Mouse (Mus musculus) forebrain, embryonic 13.5 days (tissue): Measurements from ENCODE around the gene Sec23ip. TPM values are rescaled to one million over a fixed set of nuclear protein-coding genes. Genes with fewer than 3 reads are reported as not detected.
"Not testable (repeated sequence)": the region's sequence is repeated elsewhere in the genome, so short reads cannot be mapped to it uniquely, and the experiment has no call there.

Experiments
- ATAC-seq: fragments of 200-750 bp; cut with Nextera tagmentation; 2 replicates; pipeline ENCODE4 v1.8.0; 2017
- H3K27ac ChIP-seq: fragments of 300-500 bp; sonication (generic); 2 replicates; pipeline ENCODE4 v1.5.1; 2015; ENCODE audit warnings: inconsistent platforms, mild to moderate bottlenecking, moderate library complexity
- H3K27me3 ChIP-seq: fragments of 300-500 bp; sonication (generic); 2 replicates; pipeline ENCODE4 v1.6.1; 2015; ENCODE audit warnings: mild to moderate bottlenecking, inconsistent platforms
- H3K36me3 ChIP-seq: fragments of 300-500 bp; sonication (generic); 2 replicates; pipeline ENCODE4 v1.6.1; 2015; ENCODE audit warnings: mild to moderate bottlenecking, inconsistent platforms; ENCODE audit not compliant: poor library complexity, severe bottlenecking
- H3K4me1 ChIP-seq: fragments of 300-500 bp; sonication (generic); 2 replicates; pipeline ENCODE4 v1.6.1; 2015; ENCODE audit warnings: inconsistent platforms
- H3K4me2 ChIP-seq: fragments of 300-500 bp; sonication (generic); 2 replicates; pipeline ENCODE4 v1.6.1; 2015; ENCODE audit warnings: inconsistent platforms, mild to moderate bottlenecking, moderate library complexity
- H3K4me3 ChIP-seq: fragments of 300-500 bp; sonication (generic); 2 replicates; pipeline ENCODE4 v1.5.1; 2015; ENCODE audit warnings: mild to moderate bottlenecking, inconsistent platforms
- H3K9ac ChIP-seq: fragments of 300-500 bp; sonication (generic); 2 replicates; pipeline ENCODE4 v1.6.1; 2015; ENCODE audit warnings: mild to moderate bottlenecking, inconsistent platforms
- H3K9me3 ChIP-seq: fragments of 300-500 bp; sonication (generic); replicated peaks from 2 replicates; pipeline ENCODE4 v1.6.1; 2016; ENCODE audit warnings: inconsistent platforms
- WGBS: fragments of 180-500 bp; shearing (Covaris S2); methylation state at CpG from one replicate; pipeline ENCODE4 v1.1.7; 2015; 5-methylcytosine and 5-hydroxymethylcytosine counted together
- polyA plus RNA-seq: library from polyadenylated mRNA; unstranded; fragments of >200 nt; fragmentation: Nextera tagmentation; extraction: Ambion mirVana; gene quantifications from 2 replicates; pipeline ENCODE4 v1.2.1, GENCODE M21; 2015

Gene Sec23ip
- polyA plus RNA-seq = 40.1 and 41.9 TPM in 2 replicates

DNA sequence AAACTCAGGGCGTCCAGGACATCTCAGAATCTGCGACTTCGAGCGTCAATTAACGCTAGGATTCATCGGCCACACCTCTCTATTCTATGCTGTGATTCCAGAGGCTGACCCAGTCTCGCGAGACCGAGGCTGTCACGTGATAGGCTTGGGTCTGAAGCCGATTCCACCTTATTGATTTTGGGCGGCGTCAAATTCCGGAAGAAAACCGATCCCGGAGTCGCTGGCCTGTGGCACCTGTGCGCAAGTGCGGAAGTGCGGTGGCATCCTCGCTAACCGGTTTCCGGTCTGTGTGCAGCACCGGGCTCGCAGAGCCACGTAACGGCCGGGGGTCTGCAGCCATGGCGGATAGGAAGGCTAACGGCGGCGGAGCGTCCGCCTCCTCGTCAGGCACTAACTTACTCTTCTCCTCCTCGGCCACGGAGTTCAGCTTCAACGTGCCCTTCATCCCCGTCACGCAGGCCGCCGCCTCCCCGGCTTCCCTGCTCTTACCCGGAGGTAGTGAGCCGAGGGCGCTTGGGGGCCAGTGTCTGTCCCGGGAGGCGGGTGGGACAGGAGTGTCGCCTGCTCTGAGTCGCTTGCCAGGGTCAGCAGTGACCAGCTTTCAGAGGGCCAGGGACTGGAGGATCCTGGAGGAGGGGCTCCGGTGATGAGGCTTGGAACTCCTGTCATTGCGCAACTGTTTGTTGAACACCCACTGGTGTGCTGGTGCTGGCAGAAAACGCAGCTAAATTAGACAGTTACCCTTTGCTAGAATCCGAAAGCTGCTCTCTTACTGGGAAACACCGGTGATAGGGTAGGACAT, at the start of gene Sec23ip:
TSS of gene Sec23ip (plus strand) at position 260 of the 802 bp plus-strand sequence.
- peak within 1 kb of the TSS; percentile 96 for H3K4me3 ChIP-seq
- H3K27me3 ChIP-seq = peaks cover 9% of the 10 kb centered on the region; the same call in 1 of the 2 replicates
- under 1% methylated on average over 55 of the region's 55 CpGs for WGBS
- no peaks in the 10 kb centered on the region for H3K9me3 ChIP-seq
- peak; percentile 91 for ATAC-seq
- H3K36me3 ChIP-seq = peaks cover under 1% of the 10 kb centered on the region; the same call in 1 of the 2 replicates
- H3K4me1 ChIP-seq = peaks cover 42% of the 10 kb centered on the region
- H3K9ac ChIP-seq = peak within 1 kb of the TSS; percentile 90
- 0 out of 2 replicates have a peak within 1 kb of the TSS, but pooled peaks have one; percentile 8 for H3K27ac ChIP-seq
- H3K4me2 ChIP-seq = peak within 1 kb of the TSS; percentile 96

DNA sequence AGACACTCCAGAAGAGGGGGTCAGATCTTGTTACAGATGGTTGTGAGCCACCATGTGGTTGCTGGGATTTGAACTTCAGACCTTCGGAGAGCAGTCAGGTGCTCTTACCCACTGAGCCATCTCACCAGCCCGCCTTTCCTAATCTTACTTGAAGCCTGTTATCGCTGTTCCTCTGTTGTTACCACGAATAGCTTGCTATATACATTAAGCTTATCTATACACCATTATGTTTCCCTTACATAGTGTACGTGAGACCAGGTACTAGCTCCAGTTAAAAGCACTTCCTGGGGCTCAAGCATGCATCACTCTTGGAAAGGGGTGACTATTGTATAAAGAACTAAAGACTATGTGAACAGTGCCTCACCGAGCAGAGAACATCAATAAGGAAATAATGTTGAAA, 44.8 kb upstream of the Sec23ip start:
- H3K4me1 ChIP-seq, H3K27me3 ChIP-seq, H3K9ac ChIP-seq, H3K27ac ChIP-seq, H3K9me3 ChIP-seq, H3K4me2 ChIP-seq, H3K4me3 ChIP-seq, ATAC-seq: not testable (repeated sequence)
- H3K36me3 ChIP-seq = peaks cover 86% of the 10 kb centered on the region
- WGBS = 90% methylated on average over 6 of the region's 6 CpGs

DNA sequence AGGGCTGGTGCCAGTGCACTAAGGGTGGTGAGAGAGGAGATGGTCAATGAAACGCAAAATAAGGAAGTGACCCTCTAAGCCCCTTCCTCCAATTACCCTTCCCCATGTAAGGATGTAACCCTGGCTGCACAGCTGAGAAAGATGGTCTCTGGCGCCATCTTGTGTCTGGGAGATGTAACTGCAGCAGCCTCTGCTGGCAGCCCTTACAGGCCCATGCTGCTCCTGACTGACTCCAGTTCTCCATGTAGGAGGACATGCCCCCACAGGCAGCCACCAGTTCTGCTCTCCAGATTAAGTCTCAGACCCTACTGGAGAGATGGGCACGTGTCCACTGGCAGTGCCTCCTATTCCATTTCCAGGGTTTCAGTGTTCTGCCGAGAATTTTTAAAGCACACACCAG, 39.0 kb upstream of the Sec23ip start:
- peaks cover 95% of the 10 kb centered on the region for H3K36me3 ChIP-seq
- no peaks in the 10 kb centered on the region for H3K4me1 ChIP-seq
- H3K9me3 ChIP-seq = no peaks in the 10 kb centered on the region
- peak; percentile 69 for ATAC-seq
- WGBS = 28% methylated on average over 4 of the region's 4 CpGs
- H3K27me3 ChIP-seq = no peaks in the 10 kb centered on the region
- H3K4me3 ChIP-seq = no peak overlapping the region
- H3K4me2 ChIP-seq = no peak overlapping the region
- no peak overlapping the region for H3K9ac ChIP-seq
- H3K27ac ChIP-seq = no peak overlapping the region

DNA sequence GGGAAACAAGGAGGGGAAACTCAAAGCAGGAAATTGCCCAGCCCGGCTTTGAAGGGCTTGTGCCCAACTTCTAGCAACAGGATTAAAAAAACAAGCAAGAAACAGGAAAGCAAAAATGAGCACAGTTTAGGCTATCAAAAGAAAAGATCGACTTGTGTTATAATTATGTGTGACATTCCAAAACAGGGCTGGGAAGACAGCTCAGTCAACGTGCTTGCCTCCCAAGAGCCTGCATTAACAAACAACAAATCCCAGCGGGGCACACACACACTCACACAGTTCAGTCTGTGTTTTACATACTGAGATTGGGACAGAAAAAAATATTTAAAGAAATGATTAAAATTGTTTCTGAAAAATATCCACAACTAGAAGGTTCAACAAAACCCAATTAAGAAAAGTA, 26.8 kb upstream of the Sec23ip start:
- H3K27me3 ChIP-seq = no peaks in the 10 kb centered on the region
- H3K9ac ChIP-seq = no peak overlapping the region
- H3K9me3 ChIP-seq = no peaks in the 10 kb centered on the region
- no peak overlapping the region for H3K4me3 ChIP-seq
- H3K4me2 ChIP-seq = no peak overlapping the region
- no peak for ATAC-seq
- no peaks in the 10 kb centered on the region for H3K4me1 ChIP-seq
- WGBS = 72% methylated on average over 4 of the region's 4 CpGs
- H3K27ac ChIP-seq = no peak overlapping the region
- peaks cover 88% of the 10 kb centered on the region for H3K36me3 ChIP-seq

DNA sequence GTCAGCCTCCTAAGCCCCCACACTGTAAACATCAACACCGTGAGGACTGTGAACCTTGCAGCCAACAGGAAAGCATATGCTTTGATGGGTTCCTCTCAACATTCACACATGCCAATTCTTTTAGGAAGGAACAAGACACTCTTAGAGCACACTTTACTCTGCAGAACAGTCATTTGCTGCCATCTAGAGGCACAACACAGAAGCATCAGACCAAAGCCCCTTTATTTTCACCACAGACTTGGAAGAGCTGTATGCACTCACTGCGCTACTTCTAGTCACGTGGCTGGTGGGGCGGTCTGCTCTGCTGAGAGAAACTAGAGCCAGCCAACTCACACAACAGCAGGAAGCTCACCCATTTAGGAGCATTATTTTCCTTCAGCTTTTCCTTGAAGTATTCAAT, 20.0 kb upstream of the Sec23ip start:
- peaks cover 21% of the 10 kb centered on the region for H3K4me1 ChIP-seq
- no peak overlapping the region for H3K9ac ChIP-seq
- H3K36me3 ChIP-seq = peaks cover 26% of the 10 kb centered on the region
- peak overlapping the region; percentile 49; the same call in 1 of the 2 replicates for H3K27ac ChIP-seq
- no peak overlapping the region for H3K4me3 ChIP-seq
- H3K9me3 ChIP-seq = no peaks in the 10 kb centered on the region
- no peaks in the 10 kb centered on the region for H3K27me3 ChIP-seq
- H3K4me2 ChIP-seq = no peak overlapping the region
- 33% methylated on average over 4 of the region's 4 CpGs for WGBS
- peak; percentile 93 for ATAC-seq

DNA sequence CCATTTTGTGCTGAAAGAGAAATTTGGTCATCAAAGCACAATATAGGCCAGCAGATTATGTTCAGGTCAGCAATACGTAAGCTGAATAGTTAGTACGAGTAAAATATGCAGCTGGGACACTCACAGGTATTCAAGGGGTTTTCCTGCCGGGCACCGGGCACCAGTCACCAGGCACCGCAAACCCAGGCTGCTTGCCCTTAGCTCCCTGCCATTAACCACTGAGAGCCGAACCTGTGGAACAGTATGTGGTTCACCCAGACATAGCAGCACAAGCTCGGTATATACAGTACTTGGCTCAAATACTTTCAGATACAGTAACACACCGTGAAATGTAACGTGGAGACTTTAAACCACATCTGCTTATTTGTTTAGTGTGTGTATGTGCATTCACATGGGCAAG, 19.6 kb upstream of the Sec23ip start:
- Histone ChIP-seq H3K36me3 (peaks cover 23% of the 10 kb centered on the region), H3K9ac (no peak overlapping the region), H3K4me3 (no peak overlapping the region), H3K9me3 (no peaks in the 10 kb centered on the region), H3K4me1 (peaks cover 21% of the 10 kb centered on the region), H3K27me3 (no peaks in the 10 kb centered on the region), H3K4me2 (no peak overlapping the region), H3K27ac (peak overlapping the region; percentile 49)
- 77% methylated on average over 9 of the region's 9 CpGs for WGBS
- no peak for ATAC-seq

DNA sequence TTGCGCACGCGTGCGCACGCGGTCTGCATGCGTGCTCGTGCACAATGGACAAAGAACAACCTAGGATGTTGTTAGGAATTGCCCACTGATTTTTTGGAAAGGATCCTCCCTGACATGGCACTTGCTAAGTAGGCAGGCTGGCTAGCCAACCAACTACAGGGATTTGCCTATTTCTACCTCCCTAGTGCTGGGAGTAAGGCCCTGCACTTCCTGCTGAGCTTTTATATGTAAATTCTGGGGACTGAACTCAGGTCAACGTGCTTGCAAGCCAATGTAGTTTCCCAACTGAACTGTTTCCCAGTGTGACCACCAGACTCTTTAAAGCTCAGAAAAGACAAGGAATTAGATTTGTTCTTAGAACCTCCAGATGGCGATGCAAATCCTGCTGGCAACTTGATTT, 17.7 kb upstream of the Sec23ip start:
- peaks cover 27% of the 10 kb centered on the region for H3K4me1 ChIP-seq
- no peaks in the 10 kb centered on the region for H3K27me3 ChIP-seq
- WGBS = 43% methylated on average over 10 of the region's 10 CpGs
- no peak for ATAC-seq
- H3K4me2 ChIP-seq = no peak overlapping the region
- H3K9ac ChIP-seq = no peak overlapping the region
- no peaks in the 10 kb centered on the region for H3K9me3 ChIP-seq
- H3K36me3 ChIP-seq = peaks cover 12% of the 10 kb centered on the region
- H3K4me3 ChIP-seq = no peak overlapping the region
- no peak overlapping the region for H3K27ac ChIP-seq

DNA sequence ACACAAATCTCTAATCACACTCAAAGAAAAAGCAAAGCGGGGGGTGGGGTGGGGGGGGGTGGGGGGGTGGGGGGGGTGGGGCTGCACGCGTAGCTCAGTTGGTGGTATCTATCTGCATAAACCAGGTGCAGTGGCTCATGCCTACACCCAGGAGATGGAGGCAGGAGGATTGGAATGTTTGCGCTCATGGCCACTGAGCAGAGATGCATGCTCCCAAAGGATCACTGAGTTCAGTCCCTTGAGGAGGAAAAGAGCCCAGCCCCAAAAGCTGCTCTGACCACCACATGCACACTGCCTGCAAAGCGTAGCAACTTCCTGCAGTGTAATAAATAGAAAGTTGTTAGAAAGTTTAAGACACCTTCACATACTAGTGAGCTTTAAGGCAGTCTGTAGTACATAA, 17.0 kb upstream of the Sec23ip start:
- no peak overlapping the region for H3K27ac ChIP-seq
- no peaks in the 10 kb centered on the region for H3K27me3 ChIP-seq
- H3K4me2 ChIP-seq = no peak overlapping the region
- H3K9me3 ChIP-seq = no peaks in the 10 kb centered on the region
- H3K36me3 ChIP-seq = peaks cover 6% of the 10 kb centered on the region
- 39% methylated on average over 5 of the region's 5 CpGs for WGBS
- H3K4me3 ChIP-seq = no peak overlapping the region
- no peak overlapping the region for H3K9ac ChIP-seq
- ATAC-seq = no peak
- H3K4me1 ChIP-seq = peaks cover 27% of the 10 kb centered on the region

DNA sequence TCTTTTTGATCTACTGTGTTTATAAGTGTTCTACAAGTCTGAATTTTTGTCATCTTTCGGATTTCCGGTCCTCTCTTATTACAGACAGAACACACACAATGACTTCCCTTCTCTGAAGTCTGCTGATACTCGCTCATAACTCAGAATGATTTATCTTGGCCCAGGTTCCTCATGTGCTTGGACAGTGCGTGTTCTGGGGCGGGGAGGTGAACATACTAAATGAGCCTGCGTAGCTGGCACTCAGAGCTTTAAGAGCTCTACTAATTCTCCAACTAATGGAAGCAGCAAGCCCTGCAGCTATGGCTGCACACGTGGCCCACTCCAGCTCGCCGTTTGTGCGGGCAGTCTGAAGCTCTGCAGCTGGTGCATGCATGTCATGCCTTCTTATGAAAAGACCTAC, 16.0 kb upstream of the Sec23ip start:
- Histone ChIP-seq H3K27ac (no peak overlapping the region), H3K9ac (no peak overlapping the region), H3K9me3 (no peaks in the 10 kb centered on the region), H3K27me3 (no peaks in the 10 kb centered on the region), H3K4me2 (no peak overlapping the region), H3K4me3 (no peak overlapping the region), H3K36me3 (no peaks in the 10 kb centered on the region; the same call in 1 of the 2 replicates), H3K4me1 (peaks cover 27% of the 10 kb centered on the region)
- no peak for ATAC-seq
- 95% methylated on average over 10 of the region's 10 CpGs for WGBS

DNA sequence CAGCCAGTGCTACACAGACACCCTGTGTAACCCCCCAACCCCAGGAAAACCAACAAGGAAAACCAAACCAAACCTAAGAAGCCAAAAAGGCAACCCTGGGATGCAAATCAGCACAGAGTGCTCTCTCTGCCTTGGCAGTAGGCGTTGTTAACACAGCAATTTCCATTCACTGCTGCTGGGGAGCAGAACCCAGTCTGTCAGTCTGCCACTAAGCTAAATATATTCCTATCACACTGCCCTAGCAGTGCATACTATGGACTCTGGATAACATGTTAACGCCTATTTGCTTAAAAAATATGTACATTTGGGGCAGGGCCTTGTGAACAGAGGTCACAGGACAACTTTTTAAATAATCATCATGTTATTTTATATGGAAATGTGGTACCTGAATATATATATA, 13.2 kb upstream of the Sec23ip start:
- H3K9me3 ChIP-seq = peaks cover 4% of the 10 kb centered on the region
- 82% methylated on average over 2 of the region's 2 CpGs for WGBS
- no peak overlapping the region for H3K9ac ChIP-seq
- no peak overlapping the region for H3K4me2 ChIP-seq
- H3K27ac ChIP-seq = no peak overlapping the region
- H3K36me3 ChIP-seq = peaks cover 7% of the 10 kb centered on the region; the same call in 1 of the 2 replicates
- no peak overlapping the region for H3K4me3 ChIP-seq
- H3K27me3 ChIP-seq = no peaks in the 10 kb centered on the region
- H3K4me1 ChIP-seq = peaks cover 20% of the 10 kb centered on the region
- no peak for ATAC-seq

DNA sequence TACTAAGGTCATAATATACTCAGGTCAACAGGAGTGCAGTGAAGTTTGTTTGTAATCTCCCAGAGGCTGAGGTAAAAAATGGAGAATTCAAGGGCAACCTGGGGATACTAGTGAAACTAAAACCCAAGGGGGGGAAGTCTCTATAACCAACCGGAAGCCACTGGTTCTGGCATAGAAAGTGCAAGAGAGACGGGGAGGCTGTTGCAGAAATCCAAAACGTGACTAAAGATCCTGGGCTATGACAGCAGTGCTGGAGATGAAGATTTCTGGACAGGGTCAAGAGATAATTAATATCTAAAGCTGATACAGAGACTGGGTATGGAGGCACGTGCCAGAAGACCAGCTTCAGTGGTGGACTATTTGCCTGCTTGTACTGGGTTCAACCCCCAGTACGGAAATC, 6.7 kb upstream of the Sec23ip start:
- 81% methylated on average over 5 of the region's 5 CpGs for WGBS
- H3K4me3 ChIP-seq = peak overlapping the region; percentile 99

DNA sequence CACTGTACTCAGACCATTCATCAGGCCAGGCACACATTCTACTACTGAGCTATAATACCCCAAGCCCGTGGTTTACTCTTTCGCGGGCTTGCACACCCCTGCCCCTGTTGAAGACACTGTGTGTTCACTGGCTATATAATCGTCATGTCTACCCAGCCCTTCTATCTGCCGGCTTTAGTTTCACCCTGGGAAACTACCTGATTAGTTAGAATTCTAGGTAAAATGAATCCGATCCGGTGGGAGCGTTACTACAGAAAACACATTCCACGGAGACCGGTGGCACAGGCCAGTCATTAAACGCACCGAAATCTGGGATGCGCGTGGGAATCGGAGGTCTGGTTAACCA, 5.7 kb upstream of the Sec23ip start:
- H3K4me1 ChIP-seq = peaks cover 25% of the 10 kb centered on the region
- ATAC-seq = no peak
- H3K9ac ChIP-seq = peak overlapping the region; percentile 98
- peak overlapping the region; percentile 99 for H3K4me3 ChIP-seq
- H3K36me3 ChIP-seq = peaks cover 7% of the 10 kb centered on the region; the same call in 1 of the 2 replicates
- peaks cover 4% of the 10 kb centered on the region for H3K9me3 ChIP-seq
- no peak overlapping the region for H3K27ac ChIP-seq
- WGBS = 1% methylated on average over 15 of the region's 15 CpGs
- peak overlapping the region; percentile 91 for H3K4me2 ChIP-seq
- H3K27me3 ChIP-seq = peaks cover 9% of the 10 kb centered on the region; the same call in 1 of the 2 replicates

More for the DNA sequence above, 6.7 kb upstream of the Sec23ip start:
- ATAC-seq = no peak
- H3K9me3 ChIP-seq = peaks cover 4% of the 10 kb centered on the region
- peak overlapping the region; percentile 91 for H3K4me2 ChIP-seq
- H3K27ac ChIP-seq = no peak overlapping the region
- no peak overlapping the region; the same call in 1 of the 2 replicates for H3K9ac ChIP-seq
- peaks cover 5% of the 10 kb centered on the region; the same call in 1 of the 2 replicates for H3K27me3 ChIP-seq
- H3K4me1 ChIP-seq = peaks cover 23% of the 10 kb centered on the region
- peaks cover 7% of the 10 kb centered on the region; the same call in 1 of the 2 replicates for H3K36me3 ChIP-seq
